Mouse (Mus musculus): Measurements from ENCODE around the gene Swap70.

GRCm38 (mm10) chr7:110286838-110287475 lies 65.4 kb downstream of the Swap70 start:
- TF ChIP-seq GATA1 (IDR thresholded peaks at IDR 0.05; ENCODE audit: borderline replicate concordance, low read length) (no peak), FLI1 (IDR thresholded peaks at IDR 0.05; ENCODE audit: low read length) (no peak)

Data from megakaryocyte, embryonic 14.5 days (primary cell).